Mouse (Mus musculus): Measurements from ENCODE around the gene Wdfy2.

The Wdfy2 gene

GRCm38 (mm10) chr14:62842976-62843375 lies 5.5 kb downstream of the Wdfy2 start:
- no peak for DNase-seq (ENCODE audit: low spot score)

- no peak for DNase-seq (ENCODE audit: low spot score)
These were observed 6.7 kb downstream of the Wdfy2 start for GRCm38 (mm10) chr14:62844226-62844625.

DNA sequence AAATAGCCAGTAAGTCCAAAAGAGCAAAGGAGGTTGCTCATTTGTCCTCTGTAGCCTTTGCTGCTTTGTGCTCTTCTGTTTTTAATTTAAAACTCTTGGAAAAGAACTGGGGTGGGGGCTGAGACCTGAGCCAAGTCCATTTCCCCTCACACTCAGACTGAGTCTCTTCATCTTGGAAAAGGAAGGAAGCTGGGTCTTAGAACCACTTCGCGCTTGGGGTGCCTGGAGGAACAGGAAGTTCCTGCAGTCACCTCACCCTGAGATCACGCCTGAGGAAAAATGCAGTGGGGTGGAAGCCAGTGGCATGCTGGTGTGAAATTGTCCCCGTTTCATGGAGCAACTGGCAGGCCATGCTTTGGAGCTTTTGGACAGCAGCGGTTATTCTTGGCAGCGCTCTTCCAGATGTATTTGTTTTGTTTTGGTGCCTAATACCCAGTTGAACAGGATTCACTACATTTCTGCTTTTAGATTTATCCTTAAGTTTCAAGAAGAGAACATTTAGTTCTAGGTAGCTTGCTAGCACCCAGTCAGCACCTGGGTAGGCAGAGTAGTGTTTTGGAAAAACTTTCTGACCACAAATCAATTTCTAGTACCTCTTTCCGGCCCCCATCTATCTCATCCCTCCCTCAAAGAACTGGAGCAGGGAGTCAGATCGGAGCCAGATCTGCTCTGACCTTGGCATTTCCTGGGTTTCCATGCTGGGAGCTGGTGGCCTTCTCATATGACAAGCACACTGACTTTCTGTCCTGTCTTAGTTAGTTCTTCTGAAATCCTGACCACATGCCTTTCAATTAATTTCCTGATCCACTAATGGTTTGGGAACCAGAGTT lies 7.7 kb downstream of the Wdfy2 start:
- no peak for DNase-seq (ENCODE audit: low spot score)

GRCm38 (mm10) chr14:62850980-62851379 lies 13.5 kb downstream of the Wdfy2 start:
- no peak for DNase-seq (ENCODE audit: low spot score)

- no peak for DNase-seq (ENCODE audit: low spot score)
These were observed 15.4 kb downstream of the Wdfy2 start for GRCm38 (mm10) chr14:62852840-62853239.

GRCm38 (mm10) chr14:62855077-62855835 lies 17.8 kb downstream of the Wdfy2 start:
- no peak for DNase-seq (ENCODE audit: low spot score)

GRCm38 (mm10) chr14:62855863-62856262 lies 18.4 kb downstream of the Wdfy2 start:
- no peak for DNase-seq (ENCODE audit: low spot score)

- DNase-seq (ENCODE audit: low spot score): no peak
These were observed 19.0 kb downstream of the Wdfy2 start for GRCm38 (mm10) chr14:62856490-62856889.

DNA sequence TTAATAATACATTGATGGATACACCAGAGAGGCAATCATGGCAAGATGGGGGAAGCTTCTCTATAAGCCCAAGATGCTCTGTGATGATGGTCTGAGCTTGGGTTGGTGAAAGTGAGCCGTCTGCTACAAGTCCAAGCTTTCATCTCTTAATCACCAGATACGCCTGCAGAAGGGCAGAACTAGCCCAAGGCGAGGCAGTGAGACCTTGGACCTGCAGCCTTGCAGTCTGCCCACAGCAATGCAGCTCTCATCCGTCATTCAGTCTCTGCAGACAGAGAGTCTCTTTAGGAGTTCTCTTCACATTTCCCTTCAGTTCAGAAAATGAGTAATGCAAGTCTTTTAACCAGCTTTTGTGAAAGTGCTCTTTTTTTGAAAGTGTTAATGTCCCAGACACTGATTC lies 20.4 kb downstream of the Wdfy2 start:
- no peak for DNase-seq (ENCODE audit: low spot score)

GRCm38 (mm10) chr14:62858311-62858710 lies 20.8 kb downstream of the Wdfy2 start:
- no peak for DNase-seq (ENCODE audit: low spot score)

DNA sequence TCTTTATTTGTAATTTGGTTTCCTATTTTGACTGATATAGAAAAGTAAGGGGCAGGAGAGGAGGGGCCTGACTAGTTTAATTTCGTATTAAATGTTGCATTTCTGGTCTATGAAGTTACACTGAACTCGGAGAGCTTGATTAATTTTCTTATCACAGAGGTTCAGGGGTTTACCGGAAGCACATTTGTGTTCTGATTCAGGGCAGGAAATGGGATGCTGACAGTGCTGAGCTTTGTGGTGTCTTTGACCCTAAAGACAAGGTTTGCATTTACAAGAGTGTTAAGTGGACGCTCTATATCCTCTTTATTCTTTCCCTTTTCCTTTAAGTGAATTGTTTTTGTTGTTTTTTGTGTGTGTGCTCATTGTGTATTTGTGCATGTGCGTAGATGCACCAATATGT lies 25.1 kb downstream of the Wdfy2 start:
- DNase-seq (ENCODE audit: low spot score): no peak

DNA sequence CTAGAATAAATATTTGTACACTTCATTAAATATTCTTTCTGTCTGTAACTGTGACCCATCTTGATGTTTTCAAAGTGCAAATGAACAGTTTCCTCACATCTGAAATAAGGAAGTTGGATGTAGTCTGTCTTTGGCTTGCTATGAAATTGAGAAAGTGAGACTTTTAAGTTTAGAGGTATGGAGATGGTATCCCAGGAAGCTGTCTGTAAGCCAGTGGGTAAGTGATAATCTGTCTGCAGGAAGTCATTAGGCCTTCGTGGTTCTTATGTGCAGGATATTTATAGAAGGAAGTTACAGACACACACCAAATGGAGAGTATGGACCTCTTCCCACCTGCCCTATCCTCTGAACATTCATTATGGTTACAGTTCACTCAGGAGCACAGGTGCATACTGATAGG lies 26.8 kb downstream of the Wdfy2 start:
- no peak for DNase-seq (ENCODE audit: low spot score)

- no peak for DNase-seq (ENCODE audit: low spot score)
These were observed 27.9 kb downstream of the Wdfy2 start for GRCm38 (mm10) chr14:62865405-62865804.

GRCm38 (mm10) chr14:62867069-62867468 lies 29.6 kb downstream of the Wdfy2 start:
- no peak for DNase-seq (ENCODE audit: low spot score)

GRCm38 (mm10) chr14:62867576-62867975 lies 30.1 kb downstream of the Wdfy2 start:
- DNase-seq (ENCODE audit: low spot score): no peak

- DNase-seq (ENCODE audit: low spot score): no peak
These were observed 30.8 kb downstream of the Wdfy2 start for GRCm38 (mm10) chr14:62868254-62868653.

GRCm38 (mm10) chr14:62870238-62870638 lies 32.8 kb downstream of the Wdfy2 start:
- no peak for DNase-seq (ENCODE audit: low spot score)

- no peak for DNase-seq (ENCODE audit: low spot score)
These were observed 34.0 kb downstream of the Wdfy2 start for GRCm38 (mm10) chr14:62871431-62871830.

DNA sequence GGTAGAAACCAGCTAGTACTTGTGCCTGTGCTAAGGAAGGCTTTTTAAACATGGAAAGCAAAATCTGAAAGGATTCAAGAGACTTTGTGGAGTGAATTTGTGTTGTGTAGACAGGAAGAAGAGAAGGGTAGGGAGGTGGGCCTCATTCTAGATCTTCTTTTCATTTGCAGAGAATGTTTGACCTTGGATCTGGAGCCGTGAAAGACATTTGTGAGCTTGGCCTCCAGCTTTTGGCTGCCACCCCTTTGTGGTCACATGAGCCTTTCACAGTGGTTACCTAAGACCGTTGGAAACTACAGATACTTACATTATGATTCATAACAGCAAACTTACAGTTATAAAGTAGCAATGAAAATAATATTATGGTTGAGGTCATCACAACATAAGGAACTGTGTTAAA lies 34.5 kb downstream of the Wdfy2 start:
- no peak for DNase-seq (ENCODE audit: low spot score)

GRCm38 (mm10) chr14:62873820-62874219 lies 36.3 kb downstream of the Wdfy2 start:
- DNase-seq (ENCODE audit: low spot score): no peak

- DNase-seq (ENCODE audit: low spot score): no peak
These were observed 36.9 kb downstream of the Wdfy2 start for GRCm38 (mm10) chr14:62874348-62874747.

- no peak for DNase-seq (ENCODE audit: low spot score)
These were observed 40.6 kb downstream of the Wdfy2 start for GRCm38 (mm10) chr14:62878076-62878475.
